Mouse (Mus musculus): ENCODE measurements around the gene Galr2. TPM values are rescaled to one million over a fixed set of nuclear protein-coding genes. Genes with fewer than 3 reads are reported as not detected.

The Galr2 gene
- polyA plus RNA-seq, 1 experiment from 2014 or later, result 0.46 TPM

DNA sequence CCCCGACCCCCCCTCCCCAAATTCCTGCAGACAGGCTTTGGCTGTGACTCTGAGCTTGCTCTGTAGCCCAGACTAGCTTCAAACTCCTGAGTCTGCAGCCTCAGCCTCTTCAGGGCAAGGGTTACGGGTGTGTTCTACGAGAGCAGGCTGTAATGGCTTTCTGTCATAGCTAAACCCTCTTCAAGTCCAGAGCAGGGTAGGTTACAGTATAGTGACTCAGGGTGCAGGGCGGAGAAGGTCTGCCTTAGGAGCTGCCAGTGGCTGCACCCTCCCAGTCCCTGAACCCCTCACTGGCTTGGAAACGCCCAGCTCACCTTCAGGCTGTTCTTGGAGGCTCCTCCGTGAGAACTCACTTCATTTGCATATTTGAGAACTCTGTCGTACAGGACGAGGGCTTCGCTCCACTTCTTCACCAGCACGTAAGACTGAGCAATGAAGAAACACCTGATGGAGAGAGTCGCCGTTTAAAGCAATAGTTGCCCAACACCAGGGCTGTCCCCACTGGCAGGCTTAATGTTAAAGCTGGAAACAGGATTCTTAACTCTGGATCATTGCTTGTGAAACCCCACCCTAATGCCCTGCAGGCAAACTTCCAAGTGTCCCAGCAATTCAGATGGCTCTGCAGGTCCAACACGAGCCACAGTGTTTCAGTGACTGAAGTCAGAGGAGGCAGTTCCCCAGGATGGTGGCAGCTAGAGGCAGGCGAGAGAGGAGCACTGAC lies 33.1 kb upstream of the Galr2 start:
- 84% methylated on average over 14 of the region's 14 CpGs for WGBS
- no peak overlapping the region for H3K4me3 ChIP-seq (ENCODE audit: low read depth, low read length)
- H3K4me1 ChIP-seq (ENCODE audit: control insufficient read depth, insufficient read depth, low read length), result no peaks in the 10 kb centered on the region
- no peak overlapping the region for H3K27ac ChIP-seq (ENCODE audit: low read depth, low read length)
- H3K36me3 ChIP-seq (ENCODE audit: control insufficient read depth, insufficient read depth, low read length), result peaks cover 85% of the 10 kb centered on the region
- H3K4me2 ChIP-seq (ENCODE audit: low read depth, low read length), result no peak overlapping the region
- no peaks in the 10 kb centered on the region for H3K9me3 ChIP-seq (ENCODE audit: control insufficient read depth, low read length)
- no peaks in the 10 kb centered on the region for H3K27me3 ChIP-seq (ENCODE audit: control insufficient read depth, insufficient read depth, low read length)
- no peak overlapping the region for H3K9ac ChIP-seq (replicated peaks; ENCODE audit: low read depth, low read length)
- ATAC-seq (ENCODE audit: low read depth), result no peak

- H3K27ac ChIP-seq (ENCODE audit: low read depth, low read length), result no peak overlapping the region
- WGBS, result 96% methylated on average over 8 of the region's 8 CpGs
- no peak for ATAC-seq (ENCODE audit: low read depth)
These were observed 29.8 kb upstream of the Galr2 start for GRCm38 (mm10) chr11:116250898-116251297.

DNA sequence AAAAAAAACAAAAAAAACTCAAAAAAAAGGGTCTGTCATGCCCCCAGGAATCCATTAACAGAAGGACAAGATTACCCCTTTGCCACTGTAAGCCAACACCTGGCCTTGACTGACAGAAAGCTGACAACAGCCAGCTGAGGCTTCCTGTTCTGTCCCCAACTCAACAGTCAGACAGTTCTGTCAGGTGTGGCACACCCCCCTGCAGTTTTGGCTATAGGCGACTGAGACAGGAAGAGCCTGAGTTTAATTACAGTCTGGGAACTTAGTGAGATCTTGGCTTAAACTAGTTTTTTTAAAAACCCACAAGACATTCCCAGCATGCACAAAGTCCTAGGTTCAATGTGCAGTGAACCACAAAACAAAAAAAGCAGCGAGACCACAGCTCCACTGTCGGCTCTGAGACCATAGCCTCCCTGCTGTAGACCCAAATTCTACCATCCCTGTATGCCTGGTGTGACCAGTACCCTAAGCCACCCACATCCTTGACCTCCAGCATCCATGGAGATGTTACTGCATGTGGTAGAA lies 27.6 kb upstream of the Galr2 start:
- H3K36me3 ChIP-seq (ENCODE audit: control insufficient read depth, insufficient read depth, low read length), result peaks cover 70% of the 10 kb centered on the region
- no peak overlapping the region for H3K4me2 ChIP-seq (ENCODE audit: low read depth, low read length)
- H3K9me3 ChIP-seq (ENCODE audit: control insufficient read depth, low read length), result no peaks in the 10 kb centered on the region
- no peak overlapping the region for H3K9ac ChIP-seq (replicated peaks; ENCODE audit: low read depth, low read length)
- no peak overlapping the region for H3K27ac ChIP-seq (ENCODE audit: low read depth, low read length)
- no peak overlapping the region for H3K4me3 ChIP-seq (ENCODE audit: low read depth, low read length)
- no peaks in the 10 kb centered on the region for H3K27me3 ChIP-seq (ENCODE audit: control insufficient read depth, insufficient read depth, low read length)
- ATAC-seq (ENCODE audit: low read depth), result no peak
- H3K4me1 ChIP-seq (ENCODE audit: control insufficient read depth, insufficient read depth, low read length), result no peaks in the 10 kb centered on the region
- 87% methylated on average over 3 of the region's 3 CpGs for WGBS

More at GRCm38 (mm10) chr11:116250898-116251297, 29.8 kb upstream of the Galr2 start:
- Histone ChIP-seq H3K9me3 (ENCODE audit: control insufficient read depth, low read length) (no peaks in the 10 kb centered on the region), H3K4me1 (ENCODE audit: control insufficient read depth, insufficient read depth, low read length) (no peaks in the 10 kb centered on the region), H3K36me3 (ENCODE audit: control insufficient read depth, insufficient read depth, low read length) (peaks cover 88% of the 10 kb centered on the region), H3K4me3 (ENCODE audit: low read depth, low read length) (no peak overlapping the region), H3K4me2 (ENCODE audit: low read depth, low read length) (no peak overlapping the region), H3K9ac (replicated peaks; ENCODE audit: low read depth, low read length) (no peak overlapping the region), H3K27me3 (ENCODE audit: control insufficient read depth, insufficient read depth, low read length) (no peaks in the 10 kb centered on the region)

DNA sequence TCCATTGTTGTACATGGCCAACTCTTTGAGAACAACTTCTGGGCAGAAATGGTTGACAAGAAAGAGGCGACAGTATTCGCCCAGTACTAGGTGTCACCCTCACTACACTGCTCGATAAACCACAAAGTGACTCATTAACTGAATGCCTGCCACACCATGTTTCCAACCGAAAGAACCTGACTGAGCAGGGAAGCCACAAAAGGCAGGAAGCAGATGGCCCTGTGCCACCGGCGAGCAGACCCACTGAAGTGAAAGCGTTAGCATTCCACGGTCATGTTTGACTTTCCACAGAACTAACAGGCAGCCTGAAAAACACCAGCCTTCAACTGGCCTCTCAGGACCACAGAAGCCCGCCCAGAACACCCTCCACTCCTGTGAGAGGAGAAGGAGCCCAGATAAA lies 26.1 kb upstream of the Galr2 start:
- Histone ChIP-seq H3K36me3 (ENCODE audit: control insufficient read depth, insufficient read depth, low read length) (peaks cover 68% of the 10 kb centered on the region), H3K27me3 (ENCODE audit: control insufficient read depth, insufficient read depth, low read length) (no peaks in the 10 kb centered on the region), H3K4me3 (ENCODE audit: low read depth, low read length) (no peak overlapping the region), H3K4me1 (ENCODE audit: control insufficient read depth, insufficient read depth, low read length) (no peaks in the 10 kb centered on the region), H3K27ac (ENCODE audit: low read depth, low read length) (no peak overlapping the region), H3K4me2 (ENCODE audit: low read depth, low read length) (no peak overlapping the region), H3K9ac (replicated peaks; ENCODE audit: low read depth, low read length) (no peak overlapping the region), H3K9me3 (ENCODE audit: control insufficient read depth, low read length) (no peaks in the 10 kb centered on the region)
- ATAC-seq (ENCODE audit: low read depth), result no peak
- 80% methylated on average over 9 of the region's 9 CpGs for whole genome bisulfite sequencing

- 86% methylated on average over 22 of the region's 22 CpGs for WGBS
- no peak overlapping the region for H3K4me2 ChIP-seq (ENCODE audit: low read depth, low read length)
- H3K27me3 ChIP-seq (ENCODE audit: control insufficient read depth, insufficient read depth, low read length), result no peaks in the 10 kb centered on the region
- no peak overlapping the region for H3K9ac ChIP-seq (replicated peaks; ENCODE audit: low read depth, low read length)
- no peaks in the 10 kb centered on the region for H3K4me1 ChIP-seq (ENCODE audit: control insufficient read depth, insufficient read depth, low read length)
- H3K27ac ChIP-seq (ENCODE audit: low read depth, low read length), result no peak overlapping the region
- H3K4me3 ChIP-seq (ENCODE audit: low read depth, low read length), result no peak overlapping the region
- ATAC-seq (ENCODE audit: low read depth), result no peak
- no peaks in the 10 kb centered on the region for H3K9me3 ChIP-seq (ENCODE audit: control insufficient read depth, low read length)
- peaks cover 67% of the 10 kb centered on the region for H3K36me3 ChIP-seq (ENCODE audit: control insufficient read depth, insufficient read depth, low read length)
These were observed 25.4 kb upstream of the Galr2 start for GRCm38 (mm10) chr11:116255090-116255981.

GRCm38 (mm10) chr11:116255982-116256675 lies 24.6 kb upstream of the Galr2 start:
- H3K36me3 ChIP-seq (ENCODE audit: control insufficient read depth, insufficient read depth, low read length), result peaks cover 67% of the 10 kb centered on the region
- H3K4me3 ChIP-seq (ENCODE audit: low read depth, low read length), result no peak overlapping the region
- no peaks in the 10 kb centered on the region for H3K9me3 ChIP-seq (ENCODE audit: control insufficient read depth, low read length)
- no peak overlapping the region for H3K4me2 ChIP-seq (ENCODE audit: low read depth, low read length)
- no peaks in the 10 kb centered on the region for H3K4me1 ChIP-seq (ENCODE audit: control insufficient read depth, insufficient read depth, low read length)
- ATAC-seq (ENCODE audit: low read depth), result no peak
- H3K27ac ChIP-seq (ENCODE audit: low read depth, low read length), result no peak overlapping the region
- 0 out of 2 replicates have a peak overlapping the region, but pooled peaks have one; percentile 7 for H3K9ac ChIP-seq (replicated peaks; ENCODE audit: low read depth, low read length)
- 90% methylated on average over 9 of the region's 9 CpGs for WGBS
- H3K27me3 ChIP-seq (ENCODE audit: control insufficient read depth, insufficient read depth, low read length), result no peaks in the 10 kb centered on the region

DNA sequence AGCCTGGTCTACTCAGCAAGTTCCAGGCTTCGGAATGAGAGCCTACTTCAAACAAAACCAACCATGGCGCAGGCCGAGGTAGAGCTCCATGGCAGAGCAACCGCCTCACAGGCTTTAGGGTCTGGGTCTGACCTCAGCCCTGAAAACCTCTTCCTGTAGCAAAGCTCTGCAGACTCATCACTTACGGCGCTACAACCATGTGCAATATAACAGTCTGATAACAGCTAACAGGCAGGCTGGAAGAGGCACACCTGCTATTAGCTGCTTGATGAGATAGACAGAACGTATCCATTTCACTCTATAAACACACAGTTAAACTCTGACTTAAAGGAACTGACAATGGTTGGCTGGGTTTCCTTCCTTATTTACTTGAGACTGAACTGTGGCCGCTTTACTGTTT lies 21.3 kb upstream of the Galr2 start:
- H3K27ac ChIP-seq (ENCODE audit: low read depth, low read length), result no peak overlapping the region
- H3K27me3 ChIP-seq (ENCODE audit: control insufficient read depth, insufficient read depth, low read length), result no peaks in the 10 kb centered on the region
- H3K4me3 ChIP-seq (ENCODE audit: low read depth, low read length), result no peak overlapping the region
- no peak for ATAC-seq (ENCODE audit: low read depth)
- no peak overlapping the region for H3K9ac ChIP-seq (replicated peaks; ENCODE audit: low read depth, low read length)
- peaks cover 71% of the 10 kb centered on the region for H3K36me3 ChIP-seq (ENCODE audit: control insufficient read depth, insufficient read depth, low read length)
- H3K9me3 ChIP-seq (ENCODE audit: control insufficient read depth, low read length), result no peaks in the 10 kb centered on the region
- H3K4me2 ChIP-seq (ENCODE audit: low read depth, low read length), result no peak overlapping the region
- no peaks in the 10 kb centered on the region for H3K4me1 ChIP-seq (ENCODE audit: control insufficient read depth, insufficient read depth, low read length)
- WGBS, result 92% methylated on average over 8 of the region's 8 CpGs

DNA sequence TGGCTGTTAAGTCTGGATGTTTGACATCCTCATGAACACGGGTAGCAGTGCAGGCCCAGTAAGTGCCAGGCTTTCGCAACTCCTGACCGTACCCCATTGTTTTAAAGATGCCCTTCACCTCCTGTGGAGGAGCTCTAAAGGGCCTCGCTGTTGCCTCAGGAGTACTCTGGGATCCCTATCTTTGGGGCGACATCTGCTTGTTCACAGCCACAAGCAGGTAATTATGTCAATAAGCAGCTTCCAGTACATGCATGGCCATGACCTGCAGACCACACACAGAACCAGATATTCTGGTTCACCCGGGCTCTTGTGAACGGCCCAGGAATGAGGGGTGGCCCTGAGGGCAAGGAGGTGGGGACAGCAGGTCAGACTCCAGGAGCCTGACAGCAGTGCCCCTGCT lies 20.5 kb upstream of the Galr2 start:
- no peak overlapping the region for H3K4me2 ChIP-seq (ENCODE audit: low read depth, low read length)
- no peak overlapping the region for H3K27ac ChIP-seq (ENCODE audit: low read depth, low read length)
- no peak overlapping the region for H3K9ac ChIP-seq (replicated peaks; ENCODE audit: low read depth, low read length)
- H3K4me3 ChIP-seq (ENCODE audit: low read depth, low read length), result no peak overlapping the region
- 91% methylated on average over 7 of the region's 7 CpGs for whole genome bisulfite sequencing
- no peaks in the 10 kb centered on the region for H3K9me3 ChIP-seq (ENCODE audit: control insufficient read depth, low read length)
- no peaks in the 10 kb centered on the region for H3K4me1 ChIP-seq (ENCODE audit: control insufficient read depth, insufficient read depth, low read length)
- ATAC-seq (ENCODE audit: low read depth), result no peak
- peaks cover 68% of the 10 kb centered on the region for H3K36me3 ChIP-seq (ENCODE audit: control insufficient read depth, insufficient read depth, low read length)
- no peaks in the 10 kb centered on the region for H3K27me3 ChIP-seq (ENCODE audit: control insufficient read depth, insufficient read depth, low read length)

Data from neural tube, embryonic 14.5 days (tissue).